Mouse (Mus musculus): Measurements from ENCODE around the gene Ear6. TPM values are rescaled to one million over a fixed set of nuclear protein-coding genes. Genes with fewer than 3 reads are reported as not detected.

Ear6 gene
- polyA plus RNA-seq, 1 experiment from 2014 or later, result not detected

DNA sequence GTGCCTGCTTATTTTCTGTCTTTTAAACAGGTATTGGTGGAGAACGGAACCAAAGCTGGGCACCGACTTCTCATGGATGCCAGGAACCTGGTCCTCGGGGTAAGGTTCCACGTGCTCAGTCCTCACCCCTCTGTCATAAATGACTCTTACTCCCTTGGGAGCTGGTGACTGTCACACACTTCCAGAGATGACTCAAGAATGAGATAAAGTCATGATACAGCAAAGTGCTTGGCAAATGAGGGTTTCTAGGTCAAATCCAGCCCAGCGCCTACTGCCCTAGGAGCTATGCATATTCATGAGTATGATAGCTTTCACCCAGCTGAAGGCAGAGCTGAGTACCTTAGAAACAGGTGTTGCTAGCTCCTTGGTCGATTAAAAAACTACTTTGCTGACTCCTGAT is 36.3 kb downstream of the Ear6 start:
- Histone ChIP-seq H3K4me1 (ENCODE audit: control insufficient read depth, insufficient read depth, low read length) (peaks cover 14% of the 10 kb centered on the region), H3K9ac (ENCODE audit: low read depth, low read length) (no peak overlapping the region), H3K4me2 (ENCODE audit: low read length) (no peak overlapping the region), H3K27me3 (ENCODE audit: control insufficient read depth, insufficient read depth, low read depth, low read length) (no peaks in the 10 kb centered on the region), H3K36me3 (ENCODE audit: control insufficient read depth, insufficient read depth, low read length) (peaks cover 50% of the 10 kb centered on the region), H3K9me3 (replicated peaks; ENCODE audit: control insufficient read depth, low read length, poor library complexity, severe bottlenecking) (no peaks in the 10 kb centered on the region), H3K4me3 (ENCODE audit: low read depth, low read length) (no peak overlapping the region), H3K27ac (ENCODE audit: low read length) (no peak overlapping the region)
- ATAC-seq, result no peak
- WGBS, result 90% methylated on average over 6 of the region's 6 CpGs

DNA sequence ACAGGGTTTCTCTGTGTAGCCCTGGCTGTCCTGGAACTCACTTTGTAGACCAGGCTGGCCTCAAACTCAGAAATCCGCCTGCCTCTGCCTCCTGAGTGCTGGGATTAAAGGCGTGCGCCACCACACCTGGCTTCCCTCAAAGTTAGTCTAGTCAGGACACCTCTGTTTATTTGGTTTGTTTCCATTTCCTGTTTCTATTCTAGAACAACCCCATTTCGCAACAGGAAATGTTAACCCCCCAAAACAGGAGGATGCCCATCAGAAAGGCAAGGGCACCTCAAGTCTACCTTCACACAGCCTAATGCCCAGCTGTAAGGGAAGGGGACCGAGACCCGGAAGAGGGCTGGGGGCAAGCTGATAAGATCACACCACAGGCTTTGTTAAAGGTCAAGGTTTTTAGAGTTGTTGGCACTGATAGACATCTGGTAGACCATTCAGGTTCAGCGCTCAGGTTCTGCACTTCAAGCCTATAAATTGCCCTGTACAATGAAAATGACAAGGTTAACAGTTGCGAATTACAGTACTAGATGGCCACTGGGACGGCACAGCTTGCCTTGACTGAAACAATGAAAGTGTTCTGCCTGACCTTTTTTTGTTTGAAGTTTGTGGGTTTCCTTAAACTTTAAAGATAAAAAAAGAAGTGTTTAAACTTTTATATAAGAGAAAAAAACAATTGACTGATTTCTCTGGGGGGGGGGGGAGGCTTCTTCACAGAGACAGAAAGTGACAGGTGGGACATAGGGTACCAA is 38.9 kb downstream of the Ear6 start, which contains the start of gene Slc39a2:
Gene Slc39a2 (plus strand): TSS at position 699 of the 749 bp plus-strand sequence.
- no peak within 1 kb of the TSS for H3K4me3 ChIP-seq (ENCODE audit: low read depth, low read length)
- H3K4me2 ChIP-seq (ENCODE audit: low read length), result no peak within 1 kb of the TSS
- H3K27me3 ChIP-seq (ENCODE audit: control insufficient read depth, insufficient read depth, low read depth, low read length), result no peaks in the 10 kb centered on the region
- H3K9me3 ChIP-seq (replicated peaks; ENCODE audit: control insufficient read depth, low read length, poor library complexity, severe bottlenecking), result no peaks in the 10 kb centered on the region
- no peak within 1 kb of the TSS for H3K9ac ChIP-seq (ENCODE audit: low read depth, low read length)
- H3K4me1 ChIP-seq (ENCODE audit: control insufficient read depth, insufficient read depth, low read length), result no peaks in the 10 kb centered on the region
- no peak for ATAC-seq
- peaks cover 48% of the 10 kb centered on the region for H3K36me3 ChIP-seq (ENCODE audit: control insufficient read depth, insufficient read depth, low read length)
- WGBS, result 94% methylated on average over 9 of the region's 9 CpGs
- no peak within 1 kb of the TSS for H3K27ac ChIP-seq (ENCODE audit: low read length)

DNA sequence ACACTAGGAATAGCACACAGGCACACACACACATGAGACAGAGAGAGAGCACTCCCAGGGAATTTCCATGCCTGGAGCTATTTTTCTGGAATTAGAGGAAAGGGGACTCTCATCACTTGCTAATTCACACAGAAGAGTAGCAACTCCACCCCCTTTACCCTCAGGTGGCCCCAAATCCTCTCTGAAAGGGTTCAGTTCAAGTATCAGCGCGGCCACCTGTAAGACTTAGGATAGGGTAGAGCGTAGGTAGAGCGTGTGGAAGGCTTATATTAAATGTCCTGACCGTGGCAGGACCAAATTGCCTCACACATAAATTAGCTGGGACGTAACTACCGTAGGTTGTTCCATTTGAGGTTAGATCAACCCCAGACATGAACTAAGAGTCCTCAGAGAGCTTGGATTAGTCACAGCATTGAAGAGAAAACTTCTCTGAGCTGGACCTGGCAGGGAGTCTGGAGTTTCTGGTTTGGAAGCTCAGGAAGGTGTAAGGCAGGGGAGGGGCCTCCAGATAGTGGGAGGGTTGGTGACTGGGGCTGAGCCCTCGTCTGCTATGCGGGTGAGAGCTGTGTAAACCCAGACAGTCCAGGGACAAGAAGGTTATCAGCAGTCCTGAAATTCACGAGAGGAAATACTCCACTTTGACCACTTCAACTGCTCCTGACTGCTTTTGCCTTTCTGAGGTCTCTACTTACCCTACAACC is 39.7 kb downstream of the Ear6 start:
- Histone ChIP-seq H3K36me3 (ENCODE audit: control insufficient read depth, insufficient read depth, low read length) (peaks cover 41% of the 10 kb centered on the region), H3K27ac (ENCODE audit: low read length) (no peak overlapping the region), H3K4me1 (ENCODE audit: control insufficient read depth, insufficient read depth, low read length) (no peaks in the 10 kb centered on the region), H3K9me3 (replicated peaks; ENCODE audit: control insufficient read depth, low read length, poor library complexity, severe bottlenecking) (no peaks in the 10 kb centered on the region), H3K4me3 (ENCODE audit: low read depth, low read length) (no peak overlapping the region), H3K4me2 (ENCODE audit: low read length) (no peak overlapping the region), H3K9ac (ENCODE audit: low read depth, low read length) (no peak overlapping the region), H3K27me3 (ENCODE audit: control insufficient read depth, insufficient read depth, low read depth, low read length) (no peaks in the 10 kb centered on the region)
- 28% methylated on average over 10 of the region's 10 CpGs for WGBS
- ATAC-seq, result 0 out of 2 replicates have a peak, but pooled peaks have one; percentile 41

DNA sequence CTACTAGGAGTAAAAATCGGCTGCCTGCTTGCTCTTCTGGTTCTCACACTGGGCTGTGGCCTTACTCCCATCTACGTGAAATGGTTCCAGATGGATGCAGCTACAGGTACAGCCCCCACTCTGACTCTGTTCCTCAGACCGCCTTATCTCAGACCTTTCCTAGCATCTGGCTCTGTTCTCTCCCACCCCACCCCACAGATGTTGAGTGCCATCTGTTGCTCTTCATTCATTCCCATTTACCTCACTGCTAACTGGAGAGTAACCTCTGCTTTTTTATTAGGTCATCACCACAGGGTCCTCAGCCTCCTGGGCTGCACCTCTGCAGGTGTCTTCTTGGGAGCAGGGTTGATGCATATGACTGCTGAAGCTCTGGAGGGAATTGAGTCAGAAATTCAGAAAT is 40.3 kb downstream of the Ear6 start:
- H3K4me2 ChIP-seq (ENCODE audit: low read length), result no peak overlapping the region
- no peak overlapping the region for H3K4me3 ChIP-seq (ENCODE audit: low read depth, low read length)
- no peaks in the 10 kb centered on the region for H3K27me3 ChIP-seq (ENCODE audit: control insufficient read depth, insufficient read depth, low read depth, low read length)
- no peaks in the 10 kb centered on the region for H3K4me1 ChIP-seq (ENCODE audit: control insufficient read depth, insufficient read depth, low read length)
- WGBS, result 72% methylated on average over 3 of the region's 3 CpGs
- no peaks in the 10 kb centered on the region for H3K9me3 ChIP-seq (replicated peaks; ENCODE audit: control insufficient read depth, low read length, poor library complexity, severe bottlenecking)
- no peak overlapping the region for H3K9ac ChIP-seq (ENCODE audit: low read depth, low read length)
- no peak overlapping the region for H3K27ac ChIP-seq (ENCODE audit: low read length)
- H3K36me3 ChIP-seq (ENCODE audit: control insufficient read depth, insufficient read depth, low read length), result peaks cover 38% of the 10 kb centered on the region
- ATAC-seq, result no peak; the same call in 1 of the 2 replicates

DNA sequence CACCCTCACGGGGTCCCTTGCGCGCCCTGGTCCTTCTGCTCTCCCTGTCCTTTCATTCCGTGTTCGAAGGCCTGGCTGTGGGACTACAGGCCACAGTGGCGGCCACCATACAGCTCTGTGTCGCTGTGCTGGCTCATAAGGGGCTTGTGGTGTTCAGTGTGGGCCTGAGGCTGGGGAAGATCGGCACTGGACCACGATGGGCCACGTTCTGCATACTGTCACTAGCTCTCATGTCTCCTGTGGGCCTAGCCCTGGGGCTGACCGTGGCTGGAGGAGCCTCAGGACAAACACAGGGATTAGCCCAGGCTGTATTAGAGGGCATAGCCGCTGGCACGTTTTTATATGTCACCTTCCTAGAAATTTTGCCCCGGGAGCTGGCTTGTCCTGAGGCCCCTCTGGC is 41.6 kb downstream of the Ear6 start:
- Histone ChIP-seq H3K9me3 (replicated peaks; ENCODE audit: control insufficient read depth, low read length, poor library complexity, severe bottlenecking) (no peaks in the 10 kb centered on the region), H3K27me3 (ENCODE audit: control insufficient read depth, insufficient read depth, low read depth, low read length) (no peaks in the 10 kb centered on the region), H3K4me1 (ENCODE audit: control insufficient read depth, insufficient read depth, low read length) (no peaks in the 10 kb centered on the region), H3K4me2 (ENCODE audit: low read length) (no peak overlapping the region), H3K9ac (ENCODE audit: low read depth, low read length) (no peak overlapping the region), H3K4me3 (ENCODE audit: low read depth, low read length) (no peak overlapping the region), H3K36me3 (ENCODE audit: control insufficient read depth, insufficient read depth, low read length) (peaks cover 26% of the 10 kb centered on the region), H3K27ac (ENCODE audit: low read length) (no peak overlapping the region)
- 77% methylated on average over 14 of the region's 14 CpGs for whole genome bisulfite sequencing
- no peak for ATAC-seq

DNA sequence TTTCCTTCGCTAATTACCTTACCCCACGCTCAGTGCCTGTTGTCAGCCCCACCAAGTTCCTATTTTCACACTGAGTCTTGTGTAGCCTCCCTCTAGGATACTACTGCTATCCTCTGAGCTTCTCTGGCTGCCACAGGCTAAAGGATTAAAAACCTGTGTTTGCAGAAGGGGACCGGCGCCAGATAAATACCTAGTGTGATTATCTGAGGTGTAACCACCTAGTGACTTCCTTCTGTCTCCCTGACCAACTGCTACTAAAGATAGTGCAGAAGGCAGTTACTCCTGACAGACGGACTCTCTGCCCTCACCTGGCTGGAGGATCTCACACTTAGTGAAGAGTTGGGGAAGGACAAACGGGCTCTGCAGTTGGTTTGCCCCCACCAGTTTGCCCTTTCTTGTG is 42.5 kb downstream of the Ear6 start:
- no peaks in the 10 kb centered on the region for H3K9me3 ChIP-seq (replicated peaks; ENCODE audit: control insufficient read depth, low read length, poor library complexity, severe bottlenecking)
- no peaks in the 10 kb centered on the region for H3K4me1 ChIP-seq (ENCODE audit: control insufficient read depth, insufficient read depth, low read length)
- WGBS, result 89% methylated on average over 6 of the region's 6 CpGs
- H3K4me2 ChIP-seq (ENCODE audit: low read length), result no peak overlapping the region
- H3K4me3 ChIP-seq (ENCODE audit: low read depth, low read length), result no peak overlapping the region
- no peaks in the 10 kb centered on the region for H3K27me3 ChIP-seq (ENCODE audit: control insufficient read depth, insufficient read depth, low read depth, low read length)
- no peak for ATAC-seq
- H3K27ac ChIP-seq (ENCODE audit: low read length), result no peak overlapping the region
- H3K9ac ChIP-seq (ENCODE audit: low read depth, low read length), result no peak overlapping the region
- peaks cover 19% of the 10 kb centered on the region for H3K36me3 ChIP-seq (ENCODE audit: control insufficient read depth, insufficient read depth, low read length)

DNA sequence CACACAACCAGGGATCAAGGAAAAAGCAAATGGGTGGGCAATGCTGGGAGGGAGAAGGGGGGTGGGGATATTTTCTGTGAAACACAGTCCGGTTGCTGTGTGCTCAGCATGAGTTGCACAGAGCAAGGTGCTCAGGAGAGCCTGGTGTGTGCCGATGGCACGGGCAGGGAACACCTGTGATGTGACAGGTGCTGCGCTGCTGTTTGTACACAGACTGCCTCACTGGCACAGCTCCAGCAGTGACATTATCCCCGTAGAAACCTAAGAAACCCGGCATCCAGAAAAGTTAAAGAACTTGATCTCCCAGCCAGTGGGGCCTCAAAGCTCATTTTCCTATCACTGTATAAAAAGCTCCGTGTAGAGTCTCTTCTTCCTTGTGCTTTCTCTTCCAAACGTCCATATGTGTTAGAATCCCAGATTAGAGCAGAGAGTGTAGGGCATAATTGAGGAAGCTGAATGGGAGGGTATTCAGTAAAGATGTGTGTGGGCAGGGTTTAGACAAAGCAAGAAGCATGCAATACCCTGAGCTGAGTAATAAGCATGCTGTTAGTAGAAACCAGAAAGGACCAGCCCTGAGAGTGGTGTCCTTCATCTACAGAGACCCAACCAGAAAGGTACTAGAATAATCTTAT is 43.2 kb downstream of the Ear6 start:
- H3K27ac ChIP-seq (ENCODE audit: low read length), result no peak overlapping the region
- no peak overlapping the region for H3K4me2 ChIP-seq (ENCODE audit: low read length)
- no peak overlapping the region for H3K9ac ChIP-seq (ENCODE audit: low read depth, low read length)
- no peak for ATAC-seq
- 80% methylated on average over 8 of the region's 8 CpGs for WGBS
- no peak overlapping the region for H3K4me3 ChIP-seq (ENCODE audit: low read depth, low read length)
- H3K4me1 ChIP-seq (ENCODE audit: control insufficient read depth, insufficient read depth, low read length), result no peaks in the 10 kb centered on the region
- H3K36me3 ChIP-seq (ENCODE audit: control insufficient read depth, insufficient read depth, low read length), result peaks cover 14% of the 10 kb centered on the region
- no peaks in the 10 kb centered on the region for H3K9me3 ChIP-seq (replicated peaks; ENCODE audit: control insufficient read depth, low read length, poor library complexity, severe bottlenecking)
- no peaks in the 10 kb centered on the region for H3K27me3 ChIP-seq (ENCODE audit: control insufficient read depth, insufficient read depth, low read depth, low read length)

DNA sequence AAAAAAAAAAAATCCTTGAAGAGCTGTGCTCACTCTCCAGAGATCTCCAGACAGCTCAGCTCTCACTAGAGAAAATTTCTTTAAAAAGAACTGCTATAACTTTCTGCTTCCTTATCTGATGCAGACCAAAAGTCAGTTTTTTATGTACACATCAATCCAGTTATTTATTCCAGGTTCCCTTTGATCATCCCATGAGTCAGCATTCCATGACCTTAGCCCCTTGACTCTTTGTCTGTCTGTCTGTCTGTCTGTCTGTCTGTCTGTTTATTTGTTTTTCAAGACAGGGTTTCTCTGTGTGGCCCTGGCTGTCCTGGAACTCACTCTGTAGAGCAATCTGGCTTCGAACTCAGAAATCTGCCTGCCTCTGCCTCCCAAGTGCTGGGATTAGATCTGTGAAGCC is 45.9 kb downstream of the Ear6 start:
- H3K4me3 ChIP-seq (ENCODE audit: low read depth, low read length), result no peak overlapping the region
- no peak overlapping the region for H3K27ac ChIP-seq (ENCODE audit: low read length)
- no peak for ATAC-seq
- H3K27me3 ChIP-seq (ENCODE audit: control insufficient read depth, insufficient read depth, low read depth, low read length), result no peaks in the 10 kb centered on the region
- H3K36me3 ChIP-seq (ENCODE audit: control insufficient read depth, insufficient read depth, low read length), result peaks cover 7% of the 10 kb centered on the region
- WGBS, result 92% methylated on average over 1 of the region's 1 CpGs
- H3K4me2 ChIP-seq (ENCODE audit: low read length), result no peak overlapping the region
- no peaks in the 10 kb centered on the region for H3K4me1 ChIP-seq (ENCODE audit: control insufficient read depth, insufficient read depth, low read length)
- no peak overlapping the region for H3K9ac ChIP-seq (ENCODE audit: low read depth, low read length)
- H3K9me3 ChIP-seq (replicated peaks; ENCODE audit: control insufficient read depth, low read length, poor library complexity, severe bottlenecking), result no peaks in the 10 kb centered on the region

Measured in midbrain, embryonic 16.5 days (tissue).